Mouse (Mus musculus): ENCODE data around the gene Ptpre. TPM values are rescaled to one million over a fixed set of nuclear protein-coding genes. Genes with fewer than 3 reads are reported as not detected.

Ptpre gene
- polyA plus RNA-seq, 1 experiment from 2014 or later: 6.9 TPM

DNA sequence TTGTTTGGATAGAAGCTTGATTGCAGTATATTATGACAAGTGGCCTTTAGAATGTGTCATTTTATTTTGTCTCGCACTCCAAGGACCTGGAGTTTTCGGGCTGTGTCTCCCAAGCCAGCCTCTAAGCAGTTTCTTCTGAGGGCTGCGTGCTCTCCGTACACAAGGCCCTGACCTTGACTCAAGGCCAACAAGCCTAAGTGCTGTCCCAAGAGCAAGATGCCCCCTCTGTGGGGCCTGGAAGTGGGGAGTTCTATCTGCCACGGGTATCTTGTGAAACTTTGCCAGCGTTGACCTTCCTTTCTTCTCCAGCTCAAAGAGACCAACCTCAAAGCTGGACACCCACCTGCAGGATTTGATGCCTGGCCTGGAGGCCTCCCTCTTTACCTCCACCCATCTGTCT, 7.0 kb downstream of the Ptpre start:
- Histone ChIP-seq H3K4me1 (replicated peaks; ENCODE audit: control insufficient read depth, insufficient read depth, low read length) (no peaks in the 10 kb centered on the region), H3K27me3 (ENCODE audit: control insufficient read depth, insufficient read depth, low read length) (peaks cover 5% of the 10 kb centered on the region), H3K9me3 (ENCODE audit: control insufficient read depth, low read length) (no peaks in the 10 kb centered on the region), H3K4me3 (replicated peaks; ENCODE audit: low read length) (no peak overlapping the region), H3K4me2 (replicated peaks) (no peak overlapping the region), H3K36me3 (replicated peaks; ENCODE audit: control insufficient read depth, insufficient read depth) (no peaks in the 10 kb centered on the region), H3K27ac (no peak overlapping the region), H3K9ac (no peak overlapping the region)
- DNase-seq (ENCODE audit: low spot score) (no peak), ATAC-seq (ENCODE audit: low FRiP score) (no peak)
- WGBS: 94% methylated on average over 6 of the region's 6 CpGs

DNA sequence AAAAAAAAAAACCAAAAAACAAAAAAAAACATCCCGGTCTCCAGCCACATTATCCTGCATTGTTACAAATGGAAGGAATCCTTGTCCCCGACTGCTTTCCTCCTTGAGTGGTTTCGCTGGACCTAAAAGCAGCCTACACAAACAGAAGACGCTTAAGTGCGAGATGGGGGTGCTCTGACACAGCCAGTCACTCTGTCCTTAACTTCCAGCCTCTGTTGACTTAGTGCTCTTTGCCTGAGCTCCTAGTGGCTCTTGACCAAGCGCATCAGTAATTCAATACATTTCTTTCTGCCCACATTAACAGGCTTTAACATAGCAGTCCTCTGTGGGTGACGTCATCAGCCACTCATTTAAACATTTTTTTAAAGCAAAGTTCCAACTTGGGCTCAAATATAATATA, 8.7 kb downstream of the Ptpre start:
- DNase-seq (ENCODE audit: low spot score) (no peak), ATAC-seq (ENCODE audit: low FRiP score) (no peak)
- Histone ChIP-seq H3K4me2 (replicated peaks) (no peak overlapping the region), H3K9ac (no peak overlapping the region), H3K27ac (no peak overlapping the region), H3K4me3 (replicated peaks; ENCODE audit: low read length) (no peak overlapping the region), H3K36me3 (replicated peaks; ENCODE audit: control insufficient read depth, insufficient read depth) (no peaks in the 10 kb centered on the region), H3K9me3 (ENCODE audit: control insufficient read depth, low read length) (no peaks in the 10 kb centered on the region), H3K27me3 (ENCODE audit: control insufficient read depth, insufficient read depth, low read length) (no peaks in the 10 kb centered on the region), H3K4me1 (replicated peaks; ENCODE audit: control insufficient read depth, insufficient read depth, low read length) (no peaks in the 10 kb centered on the region)
- WGBS: 73% methylated on average over 7 of the region's 7 CpGs

DNA sequence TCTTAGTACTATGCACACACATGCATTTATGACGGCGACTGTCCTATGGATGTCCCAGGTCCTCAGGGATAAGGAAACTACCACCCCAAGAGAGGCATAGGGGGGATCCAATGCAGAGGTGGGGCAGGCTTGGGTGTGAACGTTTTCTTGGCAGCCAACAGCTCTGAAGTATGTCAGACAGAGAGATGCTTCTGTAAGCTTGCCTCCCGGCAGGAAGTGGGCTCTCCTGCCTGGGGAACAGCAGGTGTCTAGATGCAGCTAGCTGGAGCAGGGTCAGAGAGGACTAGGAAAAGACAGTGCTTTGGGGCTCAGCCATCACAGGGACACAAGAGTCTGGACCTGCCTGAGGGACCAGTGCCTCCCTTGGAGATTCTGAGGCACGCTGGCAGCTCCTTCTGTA, 9.2 kb downstream of the Ptpre start:
- Histone ChIP-seq H3K4me3 (replicated peaks; ENCODE audit: low read length) (no peak overlapping the region), H3K9me3 (ENCODE audit: control insufficient read depth, low read length) (no peaks in the 10 kb centered on the region), H3K9ac (no peak overlapping the region), H3K36me3 (replicated peaks; ENCODE audit: control insufficient read depth, insufficient read depth) (no peaks in the 10 kb centered on the region), H3K4me1 (replicated peaks; ENCODE audit: control insufficient read depth, insufficient read depth, low read length) (no peaks in the 10 kb centered on the region), H3K27ac (no peak overlapping the region), H3K4me2 (replicated peaks) (no peak overlapping the region), H3K27me3 (ENCODE audit: control insufficient read depth, insufficient read depth, low read length) (no peaks in the 10 kb centered on the region)
- no peak for DNase-seq (ENCODE audit: low spot score)
- no peak for ATAC-seq (ENCODE audit: low FRiP score)
- 56% methylated on average over 5 of the region's 5 CpGs for whole genome bisulfite sequencing

DNA sequence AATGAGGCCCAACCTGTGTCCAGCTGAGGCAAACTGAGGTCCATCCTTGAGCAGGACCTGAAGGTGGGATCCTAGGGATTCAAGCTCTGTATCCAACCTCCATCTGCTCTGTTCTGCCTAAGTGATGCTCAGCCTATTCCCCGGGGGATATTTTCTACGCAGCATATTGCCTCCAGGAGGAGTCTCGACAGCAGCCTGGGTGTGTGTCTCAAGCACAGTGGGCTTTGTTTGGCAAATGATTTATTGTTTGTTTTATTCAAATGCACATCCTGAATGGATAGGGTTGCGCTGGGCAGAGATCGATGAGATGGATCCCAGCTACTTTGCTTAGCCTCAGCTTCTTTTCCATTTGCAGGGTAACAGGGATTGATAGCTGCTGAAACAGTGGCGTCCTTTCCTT, 11.2 kb downstream of the Ptpre start:
- no peaks in the 10 kb centered on the region for H3K36me3 ChIP-seq (replicated peaks; ENCODE audit: control insufficient read depth, insufficient read depth)
- DNase-seq (ENCODE audit: low spot score): no peak
- no peaks in the 10 kb centered on the region for H3K4me1 ChIP-seq (replicated peaks; ENCODE audit: control insufficient read depth, insufficient read depth, low read length)
- H3K9me3 ChIP-seq (ENCODE audit: control insufficient read depth, low read length): no peaks in the 10 kb centered on the region
- 34% methylated on average over 6 of the region's 6 CpGs for WGBS
- no peak overlapping the region for H3K4me3 ChIP-seq (replicated peaks; ENCODE audit: low read length)
- H3K27ac ChIP-seq: no peak overlapping the region
- H3K27me3 ChIP-seq (ENCODE audit: control insufficient read depth, insufficient read depth, low read length): no peaks in the 10 kb centered on the region
- no peak overlapping the region for H3K9ac ChIP-seq
- no peak for ATAC-seq (ENCODE audit: low FRiP score)
- no peak overlapping the region for H3K4me2 ChIP-seq (replicated peaks)

DNA sequence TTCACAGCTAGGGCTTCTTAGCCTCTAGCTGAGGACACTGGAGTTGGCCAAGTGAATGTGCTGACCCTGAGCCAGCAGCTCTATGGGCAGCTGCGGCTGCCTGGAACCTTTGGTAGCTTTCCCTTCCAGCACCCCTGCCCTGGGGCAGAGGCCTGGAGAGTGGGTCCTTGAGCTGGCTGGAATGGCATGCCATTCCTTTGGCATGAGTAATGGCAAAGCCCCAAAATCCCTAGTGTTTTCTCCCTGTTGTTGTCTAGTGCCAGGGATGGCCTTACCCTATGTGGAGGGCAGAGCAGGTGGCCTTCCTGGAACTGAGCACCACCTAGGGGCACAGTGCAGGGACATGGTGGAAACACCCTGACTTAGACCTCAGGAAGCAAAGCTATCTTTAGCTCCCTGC, 14.3 kb downstream of the Ptpre start:
- 76% methylated on average over 1 of the region's 1 CpGs for WGBS
- no peak overlapping the region for H3K9ac ChIP-seq
- H3K4me3 ChIP-seq (replicated peaks; ENCODE audit: low read length): no peak overlapping the region
- DNase-seq (ENCODE audit: low spot score) (no peak), ATAC-seq (ENCODE audit: low FRiP score) (no peak)
- H3K9me3 ChIP-seq (ENCODE audit: control insufficient read depth, low read length): no peaks in the 10 kb centered on the region
- no peaks in the 10 kb centered on the region for H3K4me1 ChIP-seq (replicated peaks; ENCODE audit: control insufficient read depth, insufficient read depth, low read length)
- no peaks in the 10 kb centered on the region for H3K27me3 ChIP-seq (ENCODE audit: control insufficient read depth, insufficient read depth, low read length)
- no peak overlapping the region for H3K4me2 ChIP-seq (replicated peaks)
- no peak overlapping the region for H3K27ac ChIP-seq
- H3K36me3 ChIP-seq (replicated peaks; ENCODE audit: control insufficient read depth, insufficient read depth): no peaks in the 10 kb centered on the region

DNA sequence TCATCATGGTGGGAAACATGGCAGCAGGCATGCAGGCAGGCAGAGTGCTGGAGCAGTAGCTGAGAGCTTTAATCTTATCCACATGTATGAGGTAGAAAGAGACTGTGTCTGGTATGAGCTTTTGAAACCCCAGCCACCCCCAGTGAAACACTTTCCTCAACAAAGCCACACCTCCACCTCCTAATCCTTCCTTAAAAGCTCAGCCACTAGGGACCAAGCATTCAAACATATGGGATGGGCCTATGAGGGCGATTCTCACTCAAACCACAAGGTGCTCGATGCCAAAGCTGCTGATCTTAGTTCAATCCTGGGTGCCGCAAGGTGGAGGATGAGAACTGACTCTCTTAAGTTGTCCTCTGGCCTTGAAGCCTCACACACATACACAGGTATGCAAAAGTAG, 16.3 kb downstream of the Ptpre start:
- H3K9me3 ChIP-seq (ENCODE audit: control insufficient read depth, low read length): no peaks in the 10 kb centered on the region
- no peak overlapping the region for H3K4me3 ChIP-seq (replicated peaks; ENCODE audit: low read length)
- H3K27ac ChIP-seq: no peak overlapping the region
- H3K36me3 ChIP-seq (replicated peaks; ENCODE audit: control insufficient read depth, insufficient read depth): no peaks in the 10 kb centered on the region
- no peaks in the 10 kb centered on the region for H3K4me1 ChIP-seq (replicated peaks; ENCODE audit: control insufficient read depth, insufficient read depth, low read length)
- no peak overlapping the region for H3K4me2 ChIP-seq (replicated peaks)
- no peak overlapping the region for H3K9ac ChIP-seq
- no peak for DNase-seq (ENCODE audit: low spot score)
- 88% methylated on average over 3 of the region's 3 CpGs for WGBS
- ATAC-seq (ENCODE audit: low FRiP score): no peak
- H3K27me3 ChIP-seq (ENCODE audit: control insufficient read depth, insufficient read depth, low read length): no peaks in the 10 kb centered on the region

DNA sequence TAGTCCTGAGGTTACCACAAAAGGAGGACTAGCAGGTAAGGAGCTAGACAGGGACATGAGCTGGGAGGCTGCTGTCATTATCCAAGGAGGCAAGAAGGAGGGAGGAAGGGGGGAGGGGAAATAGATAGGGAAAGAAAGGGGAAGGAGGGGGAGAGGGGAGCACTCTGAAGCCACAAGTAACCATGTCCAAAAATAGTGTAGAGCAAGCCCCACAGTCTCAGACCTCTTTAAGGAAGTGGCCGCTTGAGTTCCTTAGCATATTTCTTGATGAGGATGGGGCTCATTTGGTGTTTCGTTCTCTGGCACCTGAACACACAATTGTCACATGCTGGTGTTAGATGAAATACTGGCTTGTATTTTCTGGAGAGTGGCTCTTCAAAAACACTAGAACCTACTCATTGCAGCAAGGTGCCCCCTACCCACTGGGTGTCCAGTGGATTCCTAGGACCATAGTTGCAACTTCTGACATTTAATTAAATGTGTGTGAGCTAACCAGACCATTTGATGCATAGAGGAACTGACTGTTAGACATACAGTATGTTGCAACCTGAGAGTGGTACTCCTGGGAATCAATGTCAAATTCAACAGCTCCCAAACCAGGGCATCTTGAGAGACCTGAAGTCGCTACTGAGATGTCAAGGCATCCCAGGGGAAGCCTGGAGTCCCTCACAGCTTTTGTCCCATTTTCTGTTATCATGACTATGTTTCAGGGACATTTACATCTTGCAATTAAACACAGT, 19.6 kb downstream of the Ptpre start:
- no peak overlapping the region for H3K4me2 ChIP-seq (replicated peaks)
- DNase-seq (ENCODE audit: low spot score) (no peak), ATAC-seq (ENCODE audit: low FRiP score) (no peak)
- no peak overlapping the region for H3K9ac ChIP-seq
- no peaks in the 10 kb centered on the region for H3K4me1 ChIP-seq (replicated peaks; ENCODE audit: control insufficient read depth, insufficient read depth, low read length)
- H3K27me3 ChIP-seq (ENCODE audit: control insufficient read depth, insufficient read depth, low read length): no peaks in the 10 kb centered on the region
- no peaks in the 10 kb centered on the region for H3K36me3 ChIP-seq (replicated peaks; ENCODE audit: control insufficient read depth, insufficient read depth)
- H3K4me3 ChIP-seq (replicated peaks; ENCODE audit: low read length): no peak overlapping the region
- H3K27ac ChIP-seq: no peak overlapping the region
- H3K9me3 ChIP-seq (ENCODE audit: control insufficient read depth, low read length): no peaks in the 10 kb centered on the region
- WGBS: 80% methylated on average over 3 of the region's 3 CpGs

DNA sequence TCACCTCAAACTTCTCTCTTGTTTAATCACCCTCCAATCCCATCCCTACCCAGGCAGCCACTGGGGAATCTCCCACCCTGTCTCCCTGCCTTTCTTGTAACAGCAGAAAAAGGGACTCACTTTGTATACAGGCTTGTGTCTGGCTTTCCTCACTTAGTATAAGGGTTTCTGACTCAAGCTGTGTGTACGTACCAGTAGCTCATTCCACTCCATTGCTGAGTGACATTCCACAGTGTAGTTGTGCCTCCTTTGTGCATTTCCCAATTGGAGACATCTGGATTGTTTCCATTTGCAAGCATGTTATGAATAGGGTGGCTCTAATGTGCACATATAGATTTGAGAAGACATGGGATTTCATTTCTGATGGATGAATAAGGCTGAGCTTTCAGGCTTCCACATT, 23.0 kb downstream of the Ptpre start:
- no peak for DNase-seq (ENCODE audit: low spot score)
- Histone ChIP-seq H3K9me3 (ENCODE audit: control insufficient read depth, low read length) (no peaks in the 10 kb centered on the region), H3K4me3 (replicated peaks; ENCODE audit: low read length) (no peak overlapping the region), H3K4me2 (replicated peaks) (no peak overlapping the region), H3K27ac (no peak overlapping the region), H3K27me3 (ENCODE audit: control insufficient read depth, insufficient read depth, low read length) (no peaks in the 10 kb centered on the region), H3K4me1 (replicated peaks; ENCODE audit: control insufficient read depth, insufficient read depth, low read length) (no peaks in the 10 kb centered on the region), H3K36me3 (replicated peaks; ENCODE audit: control insufficient read depth, insufficient read depth) (no peaks in the 10 kb centered on the region), H3K9ac (no peak overlapping the region)
- 64% methylated on average over 1 of the region's 1 CpGs for WGBS
- no peak for ATAC-seq (ENCODE audit: low FRiP score)

DNA sequence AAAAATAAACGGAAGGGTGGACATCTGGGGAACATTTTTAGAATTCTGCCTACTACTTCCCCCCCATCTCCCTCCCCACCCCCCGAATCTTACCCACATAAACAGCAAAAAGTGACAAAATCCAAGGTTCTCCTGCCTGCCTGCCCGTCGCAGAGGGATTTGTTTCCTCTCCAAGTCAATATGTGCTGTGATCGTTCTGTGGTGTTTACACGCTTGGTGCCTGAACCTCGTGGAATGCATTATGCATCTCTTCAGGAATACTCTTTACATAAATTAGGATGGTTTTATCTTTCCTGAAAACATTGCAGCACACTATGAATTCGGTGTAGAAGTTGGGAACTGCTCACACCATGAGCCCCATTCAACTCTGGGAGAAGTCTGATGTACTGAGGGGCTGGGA, 26.7 kb downstream of the Ptpre start:
- Histone ChIP-seq H3K4me2 (replicated peaks) (no peak overlapping the region), H3K4me1 (replicated peaks; ENCODE audit: control insufficient read depth, insufficient read depth, low read length) (no peaks in the 10 kb centered on the region; the same call in 1 of the 2 replicates), H3K9ac (no peak overlapping the region), H3K4me3 (replicated peaks; ENCODE audit: low read length) (no peak overlapping the region), H3K27me3 (ENCODE audit: control insufficient read depth, insufficient read depth, low read length) (no peaks in the 10 kb centered on the region), H3K36me3 (replicated peaks; ENCODE audit: control insufficient read depth, insufficient read depth) (no peaks in the 10 kb centered on the region), H3K27ac (no peak overlapping the region), H3K9me3 (ENCODE audit: control insufficient read depth, low read length) (no peaks in the 10 kb centered on the region)
- ATAC-seq (ENCODE audit: low FRiP score) (no peak), DNase-seq (ENCODE audit: low spot score) (no peak)
- 80% methylated on average over 8 of the region's 8 CpGs for WGBS

DNA sequence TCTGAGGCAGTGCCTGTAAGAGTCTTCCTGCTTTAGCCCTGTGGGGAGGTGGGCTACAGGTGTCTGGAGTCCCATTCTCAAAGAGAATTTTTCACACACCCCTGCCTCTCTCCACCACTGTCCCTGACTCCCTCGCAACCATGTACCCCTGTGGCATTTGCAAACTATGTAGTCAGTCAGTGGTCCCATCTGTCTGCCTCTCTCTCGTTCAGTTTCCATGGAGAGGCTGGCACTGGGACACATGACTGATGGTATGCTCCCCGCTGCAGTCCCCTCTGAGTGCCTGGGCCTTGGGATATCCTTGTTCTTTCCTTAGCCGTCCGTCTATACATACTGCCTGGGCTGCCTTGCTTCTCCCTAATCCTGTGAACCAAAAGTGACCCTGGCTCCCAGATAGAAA, 28.7 kb downstream of the Ptpre start:
- H3K9ac ChIP-seq: no peak overlapping the region
- H3K4me2 ChIP-seq (replicated peaks): no peak overlapping the region
- no peak overlapping the region for H3K4me3 ChIP-seq (replicated peaks; ENCODE audit: low read length)
- no peak overlapping the region for H3K27ac ChIP-seq
- H3K4me1 ChIP-seq (replicated peaks; ENCODE audit: control insufficient read depth, insufficient read depth, low read length): no peaks in the 10 kb centered on the region; the same call in 1 of the 2 replicates
- H3K9me3 ChIP-seq (ENCODE audit: control insufficient read depth, low read length): no peaks in the 10 kb centered on the region
- H3K36me3 ChIP-seq (replicated peaks; ENCODE audit: control insufficient read depth, insufficient read depth): no peaks in the 10 kb centered on the region
- ATAC-seq (ENCODE audit: low FRiP score) (no peak), DNase-seq (ENCODE audit: low spot score) (no peak)
- no peaks in the 10 kb centered on the region for H3K27me3 ChIP-seq (ENCODE audit: control insufficient read depth, insufficient read depth, low read length)
- WGBS: 65% methylated on average over 5 of the region's 5 CpGs

Data from hindbrain, embryonic 14.5 days (tissue).